ENCODE assay signal across 8 mouse cellular contexts in genomic region chr10:81319330-81319699, GRCm38 (mm10). TPM values are rescaled to one million over a fixed set of nuclear protein-coding genes. Genes with fewer than 3 reads are reported as not detected.
A peak's percentile ranks its signal among the peaks of the same experiment; 100 is the strongest.
DNase-seq lines count a peak whose midpoint lies in the region; ATAC-seq and TF ChIP-seq lines count a peak whose summit lies in the region.

No protein-coding gene starts in this region.

- no peaks in the 10 kb centered on the region for H3K9me3 ChIP-seq in kidney, embryonic 15.5 days (replicated peaks)
- no peaks in the 10 kb centered on the region for H3K9me3 ChIP-seq in G1E (replicated peaks)
- H3K9me3 ChIP-seq in embryonic facial prominence, embryonic 15.5 days (replicated peaks): no peaks in the 10 kb centered on the region
- H3K9me3 ChIP-seq in intestine, embryonic 16.5 days (ENCODE audit: control insufficient read depth, low read length): no peaks in the 10 kb centered on the region
- H3K9me3 ChIP-seq in neural tube, embryonic 14.5 days (ENCODE audit: control insufficient read depth, low read length): no peaks in the 10 kb centered on the region

- H3K4me2 ChIP-seq in kidney, embryonic 15.5 days: peak overlapping the region; percentile 79
- peak overlapping the region; percentile 78 for H3K4me2 ChIP-seq in embryonic facial prominence, embryonic 15.5 days (replicated peaks)
- peak overlapping the region; percentile 57 for H3K4me2 ChIP-seq in intestine, embryonic 16.5 days (ENCODE audit: low read depth, low read length)
- peak overlapping the region; percentile 80 for H3K4me2 ChIP-seq in neural tube, embryonic 14.5 days (ENCODE audit: low read depth, low read length)

- no peaks in the 10 kb centered on the region for H3K27me3 ChIP-seq in kidney, embryonic 15.5 days
- H3K27me3 ChIP-seq in G1E (ENCODE audit: insufficient read depth, low read length): no peaks in the 10 kb centered on the region; the same call in 1 of the 2 replicates
- no peaks in the 10 kb centered on the region for H3K27me3 ChIP-seq in embryonic facial prominence, embryonic 15.5 days
- H3K27me3 ChIP-seq in intestine, embryonic 16.5 days (replicated peaks; ENCODE audit: control insufficient read depth, insufficient read depth, low read length): no peaks in the 10 kb centered on the region
- H3K27me3 ChIP-seq in neural tube, embryonic 14.5 days (ENCODE audit: control insufficient read depth, insufficient read depth, low read length): 0 out of 2 replicates have a peak, but pooled peaks cover 2% of the 10 kb centered on the region

- H3K36me3 ChIP-seq in kidney, embryonic 15.5 days: peaks cover 58% of the 10 kb centered on the region
- peaks cover 76% of the 10 kb centered on the region for H3K36me3 ChIP-seq in G1E (replicated peaks)
- H3K36me3 ChIP-seq in embryonic facial prominence, embryonic 15.5 days: peaks cover 51% of the 10 kb centered on the region
- H3K36me3 ChIP-seq in intestine, embryonic 16.5 days (ENCODE audit: control insufficient read depth, insufficient read depth, low read length): peaks cover 22% of the 10 kb centered on the region
- H3K36me3 ChIP-seq in neural tube, embryonic 14.5 days (ENCODE audit: control insufficient read depth, insufficient read depth, low read length): peaks cover 44% of the 10 kb centered on the region

- ATAC-seq in kidney, embryonic 15.5 days (replicated peaks; ENCODE audit: low FRiP score): no peak
- no peak for ATAC-seq in G1E (ENCODE audit: extremely low read depth, insufficient number of reproducible peaks, low FRiP score, poor library complexity, severe bottlenecking)
- no peak for ATAC-seq in embryonic facial prominence, embryonic 15.5 days (ENCODE audit: insufficient number of reproducible peaks, low FRiP score, low TSS enrichment, low read depth)
- no peak for ATAC-seq in intestine, embryonic 16.5 days
- ATAC-seq in neural tube, embryonic 14.5 days (ENCODE audit: low read depth): no peak

- peak overlapping the region; percentile 98 for H3K4me3 ChIP-seq in kidney, embryonic 15.5 days (replicated peaks)
- H3K4me3 ChIP-seq in G1E (ENCODE audit: low read depth, low read length): peak overlapping the region; percentile 98; the same call in 1 of the 2 replicates
- H3K4me3 ChIP-seq in embryonic facial prominence, embryonic 15.5 days (replicated peaks): peak overlapping the region; percentile 93
- H3K4me3 ChIP-seq in intestine, embryonic 16.5 days (ENCODE audit: low read length): peak overlapping the region; percentile 94
- H3K4me3 ChIP-seq in neural tube, embryonic 14.5 days (ENCODE audit: low read depth, low read length): peak overlapping the region; percentile 84; the same call in 1 of the 2 replicates

- peaks cover 64% of the 10 kb centered on the region for H3K4me1 ChIP-seq in kidney, embryonic 15.5 days
- peaks cover 79% of the 10 kb centered on the region for H3K4me1 ChIP-seq in G1E (ENCODE audit: insufficient read depth, low read depth, low read length)
- peaks cover 54% of the 10 kb centered on the region for H3K4me1 ChIP-seq in embryonic facial prominence, embryonic 15.5 days
- H3K4me1 ChIP-seq in intestine, embryonic 16.5 days (ENCODE audit: control insufficient read depth, insufficient read depth, low read length): peaks cover 46% of the 10 kb centered on the region
- H3K4me1 ChIP-seq in neural tube, embryonic 14.5 days (ENCODE audit: control insufficient read depth, insufficient read depth, low read length): peaks cover 19% of the 10 kb centered on the region

- H3K27ac ChIP-seq in kidney, embryonic 15.5 days: peak overlapping the region; percentile 93
- peak overlapping the region; percentile 95 for H3K27ac ChIP-seq in embryonic facial prominence, embryonic 15.5 days (replicated peaks)
- H3K27ac ChIP-seq in intestine, embryonic 16.5 days (ENCODE audit: low read length): peak overlapping the region; percentile 94
- no peak overlapping the region for H3K27ac ChIP-seq in neural tube, embryonic 14.5 days (ENCODE audit: low read depth, low read length)

- H3K9ac ChIP-seq in kidney, embryonic 15.5 days: peak overlapping the region; percentile 54
- peak overlapping the region; percentile 39 for H3K9ac ChIP-seq in embryonic facial prominence, embryonic 15.5 days
- peak overlapping the region; percentile 72 for H3K9ac ChIP-seq in intestine, embryonic 16.5 days (ENCODE audit: low read depth, low read length)
- peak overlapping the region; percentile 48 for H3K9ac ChIP-seq in neural tube, embryonic 14.5 days (replicated peaks; ENCODE audit: low read depth, low read length)

- no peak for DNase-seq in kidney, adult 18-20 months
- no peak for DNase-seq in G1E (ENCODE audit: low spot score)
- no peak for DNase-seq in urinary bladder, postnatal 4 days (ENCODE audit: low spot score in 2 of 2)
- no peak for DNase-seq in layer of hippocampus, postnatal 25 days (ENCODE audit: extremely low spot score in 1 of 2, low spot score in 1 of 2)

- 34% methylated on average over 8 of the region's 8 CpGs for WGBS in kidney, embryonic 15.5 days
- WGBS in embryonic facial prominence, embryonic 15.5 days: 29% methylated on average over 8 of the region's 8 CpGs
- 35% methylated on average over 8 of the region's 8 CpGs for WGBS in intestine, embryonic 16.5 days
- WGBS in neural tube, embryonic 14.5 days: 32% methylated on average over 8 of the region's 8 CpGs

- no peak for TF ChIP-seq CTCF in G1E (IDR thresholded peaks at IDR 0.05; ENCODE audit: low read depth, low read length)

RNA-seq across cellular contexts. Expression of gene Cactin, which starts 1.6 kb away (rescaled TPM):
- 38.8 and 44.2 TPM in 2 replicates for polyA plus RNA-seq in kidney, embryonic 15.5 days (2015; fragmentation: Nextera tagmentation; extraction: Ambion mirVana)
- total RNA-seq in G1E (2014; fragmentation: Nextera tagmentation) (9.0 and 11.4 TPM in 2 replicates), G1E (2017) (23.5 and 23.9 TPM in 2 replicates)
- 77.9 and 80.5 TPM in 2 replicates for polyA plus RNA-seq in G1E (2012)
- polyA plus RNA-seq in embryonic facial prominence, embryonic 15.5 days (2015; fragmentation: Nextera tagmentation; extraction: Ambion mirVana): 41.4 and 44.0 TPM in 2 replicates
- polyA plus RNA-seq in intestine, embryonic 16.5 days (2015; fragmentation: Nextera tagmentation; extraction: Ambion mirVana): 28.7 and 29.0 TPM in 2 replicates
- polyA plus RNA-seq in neural tube, embryonic 14.5 days (2014; fragmentation: Nextera tagmentation; extraction: Ambion mirVana): 14.3 and 18.7 TPM in 2 replicates
- total RNA-seq in layer of hippocampus, postnatal 25 days (2021): 10 to 100 TPM; 28.1 to 30.0 TPM

RNA-seq across cellular contexts. Expression of gene Tbxa2r, which starts 9.2 kb away (rescaled TPM):
- 14.4 and 18.3 TPM in 2 replicates for polyA plus RNA-seq in kidney, embryonic 15.5 days (2015; fragmentation: Nextera tagmentation; extraction: Ambion mirVana)
- not detected in 2 replicates for total RNA-seq in G1E (2014; fragmentation: Nextera tagmentation)
- total RNA-seq in G1E (2017): 0.06 TPM in 1 of 2 replicates, not detected in the other
- 0.06 TPM in 1 of 2 replicates, not detected in the other for polyA plus RNA-seq in G1E (2012)
- 13.2 and 14.2 TPM in 2 replicates for polyA plus RNA-seq in embryonic facial prominence, embryonic 15.5 days (2015; fragmentation: Nextera tagmentation; extraction: Ambion mirVana)
- 21.2 and 21.3 TPM in 2 replicates for polyA plus RNA-seq in intestine, embryonic 16.5 days (2015; fragmentation: Nextera tagmentation; extraction: Ambion mirVana)
- 1.9 and 4.6 TPM in 2 replicates for polyA plus RNA-seq in neural tube, embryonic 14.5 days (2014; fragmentation: Nextera tagmentation; extraction: Ambion mirVana)
- total RNA-seq in layer of hippocampus, postnatal 25 days (2021): 1 to 10 TPM; 1.1 to 1.5 TPM

RNA-seq across cellular contexts. Expression of gene Gipc3, which starts 23.8 kb away (rescaled TPM):
- polyA plus RNA-seq in kidney, embryonic 15.5 days (2015; fragmentation: Nextera tagmentation; extraction: Ambion mirVana): 0.08 TPM in 1 of 2 replicates, not detected in the other
- total RNA-seq in G1E (2014; fragmentation: Nextera tagmentation) (not detected in 2 replicates), G1E (2017) (0.11 TPM in 1 of 2 replicates, not detected in the other)
- polyA plus RNA-seq in G1E (2012): not detected in 2 replicates
- 0.29 and 0.35 TPM in 2 replicates for polyA plus RNA-seq in embryonic facial prominence, embryonic 15.5 days (2015; fragmentation: Nextera tagmentation; extraction: Ambion mirVana)
- 0.06 and 0.12 TPM in 2 replicates for polyA plus RNA-seq in intestine, embryonic 16.5 days (2015; fragmentation: Nextera tagmentation; extraction: Ambion mirVana)
- polyA plus RNA-seq in neural tube, embryonic 14.5 days (2014; fragmentation: Nextera tagmentation; extraction: Ambion mirVana): 0.05 and 0.08 TPM in 2 replicates
- 1 to 10 TPM; 1.6 to 1.9 TPM for total RNA-seq in layer of hippocampus, postnatal 25 days (2021)

RNA-seq across cellular contexts. Expression of gene Pip5k1c, which starts 26.6 kb away (rescaled TPM):
- polyA plus RNA-seq in kidney, embryonic 15.5 days (2015; fragmentation: Nextera tagmentation; extraction: Ambion mirVana): 51.0 and 61.3 TPM in 2 replicates
- 58.0 and 62.2 TPM in 2 replicates for total RNA-seq in G1E (2014; fragmentation: Nextera tagmentation)
- 58.8 and 66.6 TPM in 2 replicates for total RNA-seq in G1E (2017)
- polyA plus RNA-seq in G1E (2012): 266 and 331 TPM in 2 replicates
- polyA plus RNA-seq in embryonic facial prominence, embryonic 15.5 days (2015; fragmentation: Nextera tagmentation; extraction: Ambion mirVana): 51.1 and 53.8 TPM in 2 replicates
- 35.4 and 40.5 TPM in 2 replicates for polyA plus RNA-seq in intestine, embryonic 16.5 days (2015; fragmentation: Nextera tagmentation; extraction: Ambion mirVana)
- polyA plus RNA-seq in neural tube, embryonic 14.5 days (2014; fragmentation: Nextera tagmentation; extraction: Ambion mirVana): 133 and 140 TPM in 2 replicates
- 100 to 1,000 TPM; 306 to 318 TPM for total RNA-seq in layer of hippocampus, postnatal 25 days (2021)

RNA-seq across cellular contexts. Expression of gene Tjp3, which starts 27.9 kb away (rescaled TPM):
- polyA plus RNA-seq in kidney, embryonic 15.5 days (2015; fragmentation: Nextera tagmentation; extraction: Ambion mirVana): 15.9 and 18.1 TPM in 2 replicates
- total RNA-seq in G1E (2014; fragmentation: Nextera tagmentation): 0.44 TPM in 1 of 2 replicates, not detected in the other
- total RNA-seq in G1E (2017): 1.8 and 1.9 TPM in 2 replicates
- polyA plus RNA-seq in G1E (2012): 1.4 and 1.6 TPM in 2 replicates
- 15.1 and 22.6 TPM in 2 replicates for polyA plus RNA-seq in embryonic facial prominence, embryonic 15.5 days (2015; fragmentation: Nextera tagmentation; extraction: Ambion mirVana)
- polyA plus RNA-seq in intestine, embryonic 16.5 days (2015; fragmentation: Nextera tagmentation; extraction: Ambion mirVana): 53.2 and 56.6 TPM in 2 replicates
- 2.6 and 4.4 TPM in 2 replicates for polyA plus RNA-seq in neural tube, embryonic 14.5 days (2014; fragmentation: Nextera tagmentation; extraction: Ambion mirVana)
- total RNA-seq in layer of hippocampus, postnatal 25 days (2021): 1 to 10 TPM in 1 of 2 experiments, under 1 TPM in 1; 0.86 to 1.2 TPM
